Mouse (Mus musculus) spleen, postnatal 4 days (tissue): ENCODE measurements around the gene Cc2d2b.

Experiments
- DNase-seq, 2 experiments: peaks; one replicate each; pipeline ENCODE4 v3.0.0; 2022; ENCODE audit warnings: low spot score in 2 of 2

Gene Cc2d2b

DNA sequence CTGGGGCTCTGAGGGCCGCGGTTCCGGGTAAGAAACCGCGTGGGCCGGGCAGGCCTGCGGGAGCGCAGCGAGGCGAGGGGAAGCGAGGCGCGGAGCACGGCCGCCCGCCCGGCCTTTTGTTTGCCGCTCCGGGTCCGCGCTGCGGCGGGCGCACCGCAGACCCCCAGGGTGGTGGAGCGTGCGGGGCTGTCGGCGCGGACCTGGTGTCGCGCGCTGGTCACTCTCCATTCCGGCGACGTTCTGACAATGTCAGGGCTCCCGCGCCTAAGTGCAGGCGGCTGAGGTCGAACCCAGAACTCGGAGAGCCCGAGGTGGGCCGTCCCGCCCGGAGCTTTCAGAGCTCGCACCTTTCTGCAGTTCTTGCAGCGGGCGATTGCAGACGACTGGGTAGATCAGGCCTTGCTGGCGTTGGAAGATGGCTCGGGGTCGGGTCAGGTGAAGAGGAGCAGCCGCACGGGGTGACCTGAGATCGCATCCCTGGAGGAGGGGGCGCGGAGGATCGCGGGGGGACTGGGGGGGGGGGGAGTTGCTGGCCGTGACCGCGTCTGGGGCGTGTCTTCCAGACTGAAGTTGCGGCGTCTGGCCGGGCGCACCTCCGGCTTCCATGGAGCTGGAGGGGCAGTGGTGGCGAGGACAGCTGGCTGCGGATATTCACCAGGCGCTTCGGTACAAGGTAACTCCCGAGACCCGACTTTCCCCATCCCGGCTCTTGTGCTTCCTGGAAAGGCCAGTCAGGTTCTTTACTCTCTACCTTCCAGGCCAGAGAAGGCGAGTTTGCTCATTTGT is 83.1 kb downstream of the Cc2d2b start:
- peak; percentile 43 to 83 for DNase-seq

- DNase-seq = no peak
These were observed 83.8 kb downstream of the Cc2d2b start for GRCm38 (mm10) chr19:40832361-40832760.

- DNase-seq = no peak
These were observed 85.9 kb downstream of the Cc2d2b start for GRCm38 (mm10) chr19:40834436-40834835.

GRCm38 (mm10) chr19:40838205-40838604 is 89.7 kb downstream of the Cc2d2b start:
- no peak for DNase-seq

DNA sequence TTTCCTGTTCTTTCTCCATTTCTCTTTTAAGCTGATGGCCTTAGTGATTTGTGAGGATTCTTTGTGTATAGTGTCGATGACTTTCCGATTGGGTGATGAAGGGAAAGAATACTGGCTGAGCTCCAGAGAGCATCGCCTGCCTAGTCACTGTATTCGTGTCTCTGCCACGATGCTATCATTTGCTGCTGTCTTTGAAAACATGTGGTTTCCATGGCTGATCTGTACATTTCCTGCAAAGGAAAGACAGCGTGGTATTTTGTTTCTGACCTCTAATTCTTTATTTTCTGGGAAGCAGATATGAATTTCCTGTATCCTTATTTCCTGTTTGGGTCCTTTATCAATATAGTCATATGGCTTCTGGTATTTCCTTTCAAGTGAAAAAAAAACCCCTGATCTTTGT is 91.8 kb downstream of the Cc2d2b start:
- DNase-seq = no peak

- no peak for DNase-seq
These were observed 92.5 kb downstream of the Cc2d2b start for GRCm38 (mm10) chr19:40841083-40841482.

DNA sequence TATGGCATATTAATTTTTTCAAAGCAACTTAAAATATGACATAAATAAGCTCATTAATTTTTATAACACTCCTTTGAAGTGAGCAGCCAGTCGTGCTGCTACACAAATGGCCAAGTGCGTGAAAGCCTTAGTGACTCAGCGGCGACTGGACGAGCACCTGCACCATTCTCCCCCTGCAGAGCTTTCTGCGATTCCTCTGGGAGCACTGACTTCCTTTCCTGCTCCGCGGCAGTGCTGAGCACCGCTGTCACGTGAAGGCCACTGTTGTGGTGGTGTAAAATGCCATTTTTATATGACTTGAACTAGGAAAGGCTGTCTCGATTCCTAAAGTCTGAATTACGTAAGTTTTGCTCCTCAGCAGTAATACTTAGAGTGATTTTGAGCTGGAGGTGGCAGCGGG is 93.0 kb downstream of the Cc2d2b start:
- no peak for DNase-seq

GRCm38 (mm10) chr19:40844731-40845130 is 96.2 kb downstream of the Cc2d2b start:
- DNase-seq = no peak

- DNase-seq = no peak
These were observed 100.8 kb downstream of the Cc2d2b start for GRCm38 (mm10) chr19:40849391-40849790.

GRCm38 (mm10) chr19:40859555-40859954 is 111.0 kb downstream of the Cc2d2b start:
- no peak for DNase-seq

- DNase-seq = no peak
These were observed 119.7 kb downstream of the Cc2d2b start for GRCm38 (mm10) chr19:40868284-40868683.

DNA sequence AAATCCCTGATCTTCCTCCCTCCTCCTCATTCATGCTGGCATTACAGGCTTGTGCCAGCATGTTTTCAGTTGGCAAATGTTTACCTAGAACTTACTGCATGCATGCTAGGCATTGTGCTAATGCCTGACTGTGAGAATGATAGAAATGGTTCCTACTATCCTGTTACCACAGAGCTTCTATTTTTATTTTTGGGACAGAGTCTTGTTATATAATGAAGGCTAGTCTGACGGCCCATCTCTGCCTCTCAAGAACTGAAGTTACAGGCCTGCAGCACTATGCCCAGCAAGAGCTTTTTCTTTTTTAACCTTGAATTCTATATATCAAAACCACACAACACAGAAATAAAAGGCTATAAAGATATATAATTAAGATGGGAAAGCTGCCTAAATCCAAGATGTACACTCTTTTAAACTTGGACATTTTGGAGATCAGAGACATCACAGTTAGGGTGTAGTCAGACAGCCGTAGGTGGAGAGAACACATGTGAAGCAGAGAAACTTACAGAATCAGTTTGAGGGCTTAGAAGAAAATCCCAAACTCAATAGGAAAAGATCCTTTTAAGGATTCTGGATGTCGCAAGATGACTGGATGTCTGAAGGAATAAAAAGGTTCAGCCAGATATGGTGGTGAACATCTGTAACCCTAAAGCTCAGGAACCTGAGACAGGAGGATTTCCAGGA is 121.0 kb downstream of the Cc2d2b start:
- DNase-seq = no peak

DNA sequence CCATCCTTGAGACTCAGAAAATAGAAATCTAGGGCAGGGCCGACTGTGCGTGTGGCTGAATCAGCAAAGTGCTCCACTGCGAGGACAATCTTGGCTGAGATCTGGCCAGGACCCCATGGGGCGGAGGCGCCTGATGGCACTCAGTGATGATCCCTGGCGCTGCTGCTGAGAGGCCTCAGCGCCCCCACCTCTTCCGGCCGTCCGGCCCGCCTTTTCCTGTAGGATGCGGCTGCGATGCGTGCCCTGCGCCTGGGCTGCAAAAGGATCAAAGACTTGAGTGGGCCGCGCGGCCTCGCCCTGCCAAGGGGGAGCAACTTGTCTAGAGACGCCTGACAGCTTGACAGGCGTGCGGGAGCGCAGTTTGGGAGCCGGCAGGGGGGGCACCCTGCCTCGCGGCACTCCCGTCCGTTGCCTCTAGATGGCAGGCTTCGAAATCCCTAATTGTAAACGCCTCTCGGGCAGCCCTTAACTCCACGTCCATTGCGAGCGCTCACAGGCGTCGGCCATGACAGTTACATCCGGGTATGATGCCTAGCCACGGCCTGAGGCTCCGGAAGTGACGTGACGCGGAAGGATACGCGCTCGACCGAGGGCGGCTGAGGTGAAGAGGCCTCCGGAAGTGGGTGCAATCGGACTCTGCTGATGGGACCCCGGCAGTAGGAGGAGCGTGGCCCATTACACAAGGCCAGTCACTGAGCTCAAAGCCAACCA is 124.6 kb downstream of the Cc2d2b start:
- peak; percentile 85 to 93 for DNase-seq
